Mouse (Mus musculus): ENCODE results near the gene Serp2. TPM values are rescaled to one million over a fixed set of nuclear protein-coding genes. Genes with fewer than 3 reads are reported as not detected.
A peak's percentile ranks its signal among the peaks of the same experiment; 100 is the strongest.

Gene Serp2
- polyA plus RNA-seq, 1 experiment from 2014 or later = 12.7 TPM

DNA sequence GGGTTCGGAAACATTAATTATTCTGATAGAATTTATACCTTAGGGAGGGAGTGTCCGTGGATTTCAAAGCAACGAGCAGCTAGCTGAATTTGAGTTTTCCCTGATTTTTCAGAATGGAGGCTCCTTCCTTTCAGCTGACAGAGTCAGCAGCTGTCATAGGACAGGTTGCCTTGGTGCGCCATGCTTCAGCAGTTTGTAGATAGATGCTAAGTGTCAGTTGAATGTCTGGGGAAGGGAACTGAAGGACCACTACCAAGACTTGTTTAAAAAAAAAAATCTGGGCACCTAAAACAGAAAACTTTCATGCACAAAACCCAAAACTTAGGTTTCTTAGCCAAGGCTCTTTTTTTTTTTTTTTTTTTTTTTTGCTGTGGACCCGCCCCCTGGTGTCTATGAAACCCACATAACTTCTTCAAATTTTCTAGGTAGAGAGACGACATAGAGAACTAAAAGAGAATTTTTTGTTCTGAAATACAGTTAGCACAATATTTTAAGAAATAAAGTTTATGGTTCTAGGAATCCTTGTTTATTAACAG, 42.6 kb downstream of the Serp2 start:
- no peaks in the 10 kb centered on the region for H3K9me3 ChIP-seq (ENCODE audit: control insufficient read depth, low read depth, low read length)
- peak overlapping the region; percentile 34 for H3K27ac ChIP-seq (ENCODE audit: low read length)
- no peaks in the 10 kb centered on the region for H3K27me3 ChIP-seq (ENCODE audit: control insufficient read depth, insufficient read depth, low read length)
- H3K4me2 ChIP-seq (replicated peaks; ENCODE audit: low read depth, low read length) = no peak overlapping the region
- H3K9ac ChIP-seq (replicated peaks; ENCODE audit: low read depth, low read length) = no peak overlapping the region
- H3K4me1 ChIP-seq (ENCODE audit: control insufficient read depth, insufficient read depth, low read length) = peaks cover 12% of the 10 kb centered on the region
- WGBS = 40% methylated on average over 6 of the region's 6 CpGs
- no peaks in the 10 kb centered on the region for H3K36me3 ChIP-seq (ENCODE audit: control insufficient read depth, insufficient read depth, low read length)
- ATAC-seq (ENCODE audit: insufficient number of reproducible peaks, insufficient read depth, low FRiP score, low read depth) = no peak
- no peak overlapping the region for H3K4me3 ChIP-seq (ENCODE audit: low read depth, low read length)

- H3K27me3 ChIP-seq (ENCODE audit: control insufficient read depth, insufficient read depth, low read length) = no peaks in the 10 kb centered on the region
- H3K9ac ChIP-seq (replicated peaks; ENCODE audit: low read depth, low read length) = no peak overlapping the region
- H3K27ac ChIP-seq (ENCODE audit: low read length) = peak overlapping the region; percentile 34
- H3K36me3 ChIP-seq (ENCODE audit: control insufficient read depth, insufficient read depth, low read length) = no peaks in the 10 kb centered on the region
- no peaks in the 10 kb centered on the region for H3K9me3 ChIP-seq (ENCODE audit: control insufficient read depth, low read depth, low read length)
- 26% methylated on average over 11 of the region's 11 CpGs for WGBS
- 0 out of 2 replicates have a peak, but pooled peaks have one; percentile 33 for ATAC-seq (ENCODE audit: insufficient number of reproducible peaks, insufficient read depth, low FRiP score, low read depth)
- no peak overlapping the region for H3K4me2 ChIP-seq (replicated peaks; ENCODE audit: low read depth, low read length)
- H3K4me1 ChIP-seq (ENCODE audit: control insufficient read depth, insufficient read depth, low read length) = peaks cover 12% of the 10 kb centered on the region
- no peak overlapping the region for H3K4me3 ChIP-seq (ENCODE audit: low read depth, low read length)
Observed at GRCm38 (mm10) chr14:76513395-76514049, 43.2 kb downstream of the Serp2 start.

GRCm38 (mm10) chr14:76511971-76512370, 44.7 kb downstream of the Serp2 start:
- no peak overlapping the region for H3K27ac ChIP-seq (ENCODE audit: low read length)
- H3K4me2 ChIP-seq (replicated peaks; ENCODE audit: low read depth, low read length) = no peak overlapping the region
- H3K36me3 ChIP-seq (ENCODE audit: control insufficient read depth, insufficient read depth, low read length) = peaks cover 13% of the 10 kb centered on the region; the same call in 1 of the 2 replicates
- no peak overlapping the region for H3K9ac ChIP-seq (replicated peaks; ENCODE audit: low read depth, low read length)
- H3K9me3 ChIP-seq (ENCODE audit: control insufficient read depth, low read depth, low read length) = no peaks in the 10 kb centered on the region
- WGBS = 71% methylated on average over 7 of the region's 7 CpGs
- no peak overlapping the region for H3K4me3 ChIP-seq (ENCODE audit: low read depth, low read length)
- no peak for ATAC-seq (ENCODE audit: insufficient number of reproducible peaks, insufficient read depth, low FRiP score, low read depth)
- H3K4me1 ChIP-seq (ENCODE audit: control insufficient read depth, insufficient read depth, low read length) = peaks cover 12% of the 10 kb centered on the region
- no peaks in the 10 kb centered on the region for H3K27me3 ChIP-seq (ENCODE audit: control insufficient read depth, insufficient read depth, low read length)

- 81% methylated on average over 10 of the region's 10 CpGs for WGBS
- no peak overlapping the region for H3K27ac ChIP-seq (ENCODE audit: low read length)
Observed at GRCm38 (mm10) chr14:76508701-76509100, 48.0 kb downstream of the Serp2 start.

DNA sequence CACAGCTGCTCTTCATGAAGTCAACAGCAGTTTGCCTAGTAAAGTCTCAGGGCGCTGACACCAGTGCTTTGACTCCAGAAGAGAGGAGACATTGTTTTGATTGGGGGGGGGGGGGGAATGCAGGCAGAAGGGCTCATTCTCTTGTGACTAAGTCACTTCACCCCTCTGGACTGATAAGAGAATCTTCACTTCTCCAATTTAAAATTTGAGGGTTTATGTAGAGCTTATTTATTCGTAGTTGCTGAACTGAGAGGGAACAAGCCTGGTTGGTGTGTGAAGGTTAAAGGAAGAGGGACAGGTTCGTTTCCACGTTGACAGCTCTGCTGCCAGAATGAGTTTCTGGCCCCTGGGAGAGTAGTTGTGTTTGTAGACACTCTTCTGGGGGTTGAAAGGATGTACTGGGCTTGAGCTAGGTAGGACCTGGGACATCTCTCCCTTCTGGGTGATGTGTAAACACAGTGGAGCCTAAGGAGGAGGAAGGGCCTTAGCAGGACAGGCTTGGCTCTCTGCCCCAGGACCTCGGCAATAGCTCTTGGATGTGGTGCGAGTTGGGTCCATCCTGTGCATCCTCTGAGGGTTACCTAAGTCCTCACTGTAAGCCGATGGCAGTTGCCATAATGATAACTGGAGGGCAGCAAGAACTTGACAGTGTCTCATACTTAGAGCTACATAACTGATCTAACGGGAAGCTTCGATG, 48.7 kb downstream of the Serp2 start:
- Histone ChIP-seq H3K4me1 (ENCODE audit: control insufficient read depth, insufficient read depth, low read length) (peaks cover 1% of the 10 kb centered on the region), H3K4me2 (replicated peaks; ENCODE audit: low read depth, low read length) (peak overlapping the region; percentile 92; the same call in 1 of the 2 replicates), H3K9ac (replicated peaks; ENCODE audit: low read depth, low read length) (no peak overlapping the region), H3K27me3 (ENCODE audit: control insufficient read depth, insufficient read depth, low read length) (no peaks in the 10 kb centered on the region), H3K9me3 (ENCODE audit: control insufficient read depth, low read depth, low read length) (no peaks in the 10 kb centered on the region), H3K36me3 (ENCODE audit: control insufficient read depth, insufficient read depth, low read length) (peaks cover 20% of the 10 kb centered on the region; the same call in 1 of the 2 replicates), H3K4me3 (ENCODE audit: low read depth, low read length) (no peak overlapping the region), H3K27ac (ENCODE audit: low read length) (no peak overlapping the region)
- no peak for ATAC-seq (ENCODE audit: insufficient number of reproducible peaks, insufficient read depth, low FRiP score, low read depth)
- 79% methylated on average over 9 of the region's 9 CpGs for WGBS

More at GRCm38 (mm10) chr14:76508701-76509100, 48.0 kb downstream of the Serp2 start:
- Histone ChIP-seq H3K9ac (replicated peaks; ENCODE audit: low read depth, low read length) (no peak overlapping the region), H3K4me3 (ENCODE audit: low read depth, low read length) (no peak overlapping the region), H3K36me3 (ENCODE audit: control insufficient read depth, insufficient read depth, low read length) (peaks cover 20% of the 10 kb centered on the region; the same call in 1 of the 2 replicates), H3K9me3 (ENCODE audit: control insufficient read depth, low read depth, low read length) (no peaks in the 10 kb centered on the region), H3K27me3 (ENCODE audit: control insufficient read depth, insufficient read depth, low read length) (no peaks in the 10 kb centered on the region), H3K4me2 (replicated peaks; ENCODE audit: low read depth, low read length) (no peak overlapping the region), H3K4me1 (ENCODE audit: control insufficient read depth, insufficient read depth, low read length) (peaks cover 8% of the 10 kb centered on the region)
- ATAC-seq (ENCODE audit: insufficient number of reproducible peaks, insufficient read depth, low FRiP score, low read depth) = no peak

DNA sequence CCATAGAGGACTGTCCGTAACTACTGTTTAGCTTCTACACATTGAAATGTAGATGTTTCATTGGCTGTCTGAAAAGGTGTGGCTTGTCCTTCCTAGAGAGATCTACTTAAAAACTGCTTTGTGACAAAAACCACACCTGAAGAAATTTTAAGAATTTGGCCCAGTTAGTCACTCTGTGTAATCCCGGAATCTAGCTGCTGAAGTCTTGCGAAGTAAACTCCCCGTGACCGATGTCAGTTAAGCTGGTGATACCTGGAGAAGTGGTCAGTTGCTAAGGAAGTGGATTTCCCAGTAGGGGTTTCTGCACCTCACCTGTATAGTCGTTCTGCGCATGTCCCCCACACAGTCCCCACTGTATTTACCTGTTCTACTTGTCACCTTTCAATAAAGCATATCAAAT, 49.3 kb downstream of the Serp2 start:
- Histone ChIP-seq H3K36me3 (ENCODE audit: control insufficient read depth, insufficient read depth, low read length) (peaks cover 20% of the 10 kb centered on the region; the same call in 1 of the 2 replicates), H3K27me3 (ENCODE audit: control insufficient read depth, insufficient read depth, low read length) (no peaks in the 10 kb centered on the region), H3K4me3 (ENCODE audit: low read depth, low read length) (peak overlapping the region; percentile 93; the same call in 1 of the 2 replicates), H3K4me1 (ENCODE audit: control insufficient read depth, insufficient read depth, low read length) (no peaks in the 10 kb centered on the region; the same call in 1 of the 2 replicates), H3K27ac (ENCODE audit: low read length) (no peak overlapping the region), H3K9me3 (ENCODE audit: control insufficient read depth, low read depth, low read length) (no peaks in the 10 kb centered on the region), H3K4me2 (replicated peaks; ENCODE audit: low read depth, low read length) (peak overlapping the region; percentile 92), H3K9ac (replicated peaks; ENCODE audit: low read depth, low read length) (no peak overlapping the region)
- WGBS = 89% methylated on average over 7 of the region's 7 CpGs
- ATAC-seq (ENCODE audit: insufficient number of reproducible peaks, insufficient read depth, low FRiP score, low read depth) = no peak

- 39% methylated on average over 27 of the region's 27 CpGs for WGBS
- H3K36me3 ChIP-seq (ENCODE audit: control insufficient read depth, insufficient read depth, low read length) = peaks cover 20% of the 10 kb centered on the region; the same call in 1 of the 2 replicates
- no peak for ATAC-seq (ENCODE audit: insufficient number of reproducible peaks, insufficient read depth, low FRiP score, low read depth)
- H3K27me3 ChIP-seq (ENCODE audit: control insufficient read depth, insufficient read depth, low read length) = no peaks in the 10 kb centered on the region
- H3K9ac ChIP-seq (replicated peaks; ENCODE audit: low read depth, low read length) = peak overlapping the region; percentile 99
- H3K9me3 ChIP-seq (ENCODE audit: control insufficient read depth, low read depth, low read length) = no peaks in the 10 kb centered on the region
- no peaks in the 10 kb centered on the region; the same call in 1 of the 2 replicates for H3K4me1 ChIP-seq (ENCODE audit: control insufficient read depth, insufficient read depth, low read length)
- peak overlapping the region; percentile 92 for H3K4me2 ChIP-seq (replicated peaks; ENCODE audit: low read depth, low read length)
- peak overlapping the region; percentile 100 for H3K27ac ChIP-seq (ENCODE audit: low read length)
- peak overlapping the region; percentile 93 for H3K4me3 ChIP-seq (ENCODE audit: low read depth, low read length)
Observed at GRCm38 (mm10) chr14:76506425-76507205, 50.1 kb downstream of the Serp2 start.

Measured in stomach, embryonic 14.5 days (tissue).